Mouse (Mus musculus): ENCODE results near the gene Actn4. TPM values are rescaled to one million over a fixed set of nuclear protein-coding genes. Genes with fewer than 3 reads are reported as not detected.

The Actn4 gene
- polyA plus RNA-seq (2012; rRNA removed), result 295 and 310 TPM in 2 replicates

DNA sequence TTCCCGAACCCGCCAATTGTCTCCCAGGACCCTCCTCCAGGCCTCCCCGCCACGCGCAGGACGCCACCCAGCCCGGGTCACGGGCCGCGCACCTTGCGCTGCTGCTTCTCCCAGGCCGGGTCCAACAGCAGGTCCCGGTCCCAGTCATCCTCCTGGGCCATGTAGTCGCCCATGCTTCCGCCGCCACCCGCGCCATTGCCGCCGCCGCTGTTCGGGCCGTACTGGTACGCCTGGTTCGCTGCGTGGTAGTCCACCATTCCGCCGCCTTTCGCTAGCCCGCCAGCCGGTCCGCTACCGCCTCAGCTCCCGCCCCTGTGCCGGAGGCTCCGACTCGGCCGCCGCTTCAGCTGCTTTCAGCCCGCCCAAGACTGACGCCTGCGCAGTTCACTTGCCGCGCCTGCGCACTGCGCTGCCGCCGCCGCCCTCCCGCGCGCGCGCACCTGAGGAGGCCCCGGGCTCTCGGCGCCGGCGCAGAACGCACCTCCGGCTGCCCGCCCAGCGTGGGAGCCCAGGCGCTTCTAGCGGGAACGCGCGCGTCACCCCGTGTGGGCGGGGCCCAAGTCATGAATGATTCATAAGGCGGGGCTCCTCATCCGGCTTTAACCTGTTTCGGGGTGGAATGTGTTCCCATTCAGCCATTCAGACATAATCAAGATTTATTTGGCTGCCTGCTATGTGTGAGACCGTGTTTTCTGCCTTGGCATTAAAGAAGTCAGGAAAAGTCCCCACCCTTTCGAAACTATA is at the start of gene Actn4:
Gene Actn4 (minus strand): TSS at position 414 of the 744 bp plus-strand sequence.

DNA sequence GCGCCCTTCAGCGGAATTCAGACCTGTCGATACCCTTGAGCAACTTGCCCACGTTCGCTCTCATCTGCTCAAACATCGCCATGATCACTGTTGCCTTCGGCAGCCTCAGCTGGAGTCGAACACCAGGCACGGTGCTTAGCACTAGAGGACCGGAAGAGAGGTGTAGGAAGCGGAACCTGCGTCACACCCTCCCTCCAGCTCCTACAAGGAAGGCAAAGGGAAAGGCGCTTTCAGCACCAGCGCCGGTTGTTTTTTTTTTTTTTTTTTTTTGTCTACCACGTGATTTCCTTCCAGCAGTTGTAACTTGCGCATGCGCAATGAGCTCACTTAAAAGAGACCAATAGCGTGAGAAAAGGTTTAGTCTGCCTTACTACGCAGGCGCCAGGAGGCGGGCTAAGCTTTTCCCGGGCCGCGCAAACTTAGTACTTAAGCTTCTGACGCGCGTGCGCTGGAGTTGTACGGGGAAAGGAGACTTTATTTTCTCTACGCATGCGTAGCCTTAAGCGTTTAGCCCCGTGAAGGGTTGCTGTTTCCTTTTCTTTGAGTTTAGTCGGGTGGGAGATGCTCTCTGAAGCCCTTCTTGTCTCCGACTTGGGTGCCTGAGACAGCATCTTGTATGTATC is 19.6 kb upstream of the Actn4 start, which contains the start of the genes Eif3k and Map4k1:
Gene Eif3k (minus strand): TSS at position 214 of the 623 bp plus-strand sequence.
Gene Map4k1 (plus strand): TSS at position 400 of the 623 bp plus-strand sequence.

DNA sequence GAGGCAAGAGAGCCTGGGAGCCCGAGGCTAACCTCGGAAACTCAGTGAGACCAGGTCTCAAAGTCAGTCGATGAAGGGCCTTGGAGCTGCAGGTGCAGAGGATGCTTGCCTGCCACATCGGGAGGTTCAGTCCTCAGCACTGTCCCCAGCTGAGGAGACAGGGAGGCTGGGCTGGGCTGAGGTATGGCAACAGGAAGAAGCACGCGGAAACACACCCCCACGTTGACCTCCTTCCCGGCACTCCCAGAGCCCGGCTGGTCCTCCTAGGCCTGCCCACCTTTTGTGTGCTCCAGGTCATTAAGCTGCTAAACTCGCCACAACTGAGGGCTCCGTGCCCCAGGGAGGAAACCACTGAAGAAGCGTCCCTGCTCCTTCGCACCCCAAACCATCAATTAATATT is 80.9 kb downstream of the Actn4 start, which contains the start of gene Capn12:
Gene Capn12 (plus strand): TSS at position 224 of the 400 bp plus-strand sequence.

DNA sequence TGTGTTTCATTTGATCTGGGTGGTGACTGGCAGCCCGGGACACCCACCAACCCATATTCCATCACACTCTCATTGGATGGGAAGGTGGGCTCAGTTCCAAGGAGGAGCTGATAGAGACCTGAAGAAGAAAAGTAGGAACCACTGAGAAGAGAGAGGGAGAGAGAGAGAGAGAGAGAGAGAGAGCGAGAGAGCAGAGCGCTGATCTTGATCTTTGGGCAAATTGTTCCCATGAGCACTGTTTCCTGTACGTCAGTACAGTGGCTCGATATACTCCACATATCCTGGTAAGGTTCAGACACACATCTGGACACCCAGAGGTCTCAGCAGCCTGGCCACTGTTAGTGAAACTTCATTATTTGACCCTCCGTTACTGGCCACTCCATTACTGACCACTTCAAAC is 98.6 kb downstream of the Actn4 start, which contains the start of gene Lgals7:
Gene Lgals7 (plus strand): TSS at position 314 of the 400 bp plus-strand sequence.

Other genes with a start within 250 kb of the Actn4 start
- gene Fbxo17, start 245.5 kb downstream of the Actn4 start, polyA plus RNA-seq (2012; rRNA removed), result 1.9 and 3.6 TPM in 2 replicates
- gene Mrps12, start 220.5 kb downstream of the Actn4 start, polyA plus RNA-seq (2012; rRNA removed), result 59.5 and 86.8 TPM in 2 replicates
- gene Sars2, start 220.3 kb downstream of the Actn4 start, polyA plus RNA-seq (2012; rRNA removed), result 16.3 and 17.0 TPM in 2 replicates
- gene Ccer2, start 206.2 kb downstream of the Actn4 start, polyA plus RNA-seq (2012; rRNA removed), result not detected in 2 replicates
- gene Sirt2, start 195.6 kb downstream of the Actn4 start, polyA plus RNA-seq (2012; rRNA removed), result 27.3 and 27.5 TPM in 2 replicates
- 37.7 and 47.8 TPM in 2 replicates for gene Nfkbib, start 194.8 kb downstream of the Actn4 start, polyA plus RNA-seq (2012; rRNA removed)
- 1.2 and 2.8 TPM in 2 replicates for gene Rinl, start 173.4 kb downstream of the Actn4 start, polyA plus RNA-seq (2012; rRNA removed)
- gene Hnrnpl, start 153.8 kb downstream of the Actn4 start, polyA plus RNA-seq (2012; rRNA removed), result 55.2 and 66.9 TPM in 2 replicates
- gene Ech1, start 137.1 kb downstream of the Actn4 start, polyA plus RNA-seq (2012; rRNA removed), result 174 and 196 TPM in 2 replicates
- gene Lgals4, start 128.5 kb downstream of the Actn4 start, polyA plus RNA-seq (2012; rRNA removed), result 260 and 273 TPM in 2 replicates
- 1,372 and 1,393 TPM in 2 replicates for gene Lgals7, start 98.5 kb downstream of the Actn4 start, polyA plus RNA-seq (2012; rRNA removed)
- gene Capn12, start 80.9 kb downstream of the Actn4 start, polyA plus RNA-seq (2012; rRNA removed), result 1.5 and 3.3 TPM in 2 replicates
- gene Eif3k, start 19.5 kb upstream of the Actn4 start, polyA plus RNA-seq (2012; rRNA removed), result 86.0 and 100 TPM in 2 replicates
- gene Map4k1, start 19.7 kb upstream of the Actn4 start, polyA plus RNA-seq (2012; rRNA removed), result 1.3 and 2.2 TPM in 2 replicates
- gene Ryr1, start 162.8 kb upstream of the Actn4 start, polyA plus RNA-seq (2012; rRNA removed), result 2.1 and 2.3 TPM in 2 replicates
- 1.7 and 2.1 TPM in 2 replicates for gene Rasgrp4, start 172.5 kb upstream of the Actn4 start, polyA plus RNA-seq (2012; rRNA removed)
- 23.6 and 35.1 TPM in 2 replicates for gene Fam98c, start 193.9 kb upstream of the Actn4 start, polyA plus RNA-seq (2012; rRNA removed)
- gene Ggn, start 207.9 kb upstream of the Actn4 start, polyA plus RNA-seq (2012; rRNA removed), result 0.84 and 1.0 TPM in 2 replicates
- gene Spred3, start 208.1 kb upstream of the Actn4 start, polyA plus RNA-seq (2012; rRNA removed), result 1.9 and 2.1 TPM in 2 replicates
- gene Psmd8, start 218.4 kb upstream of the Actn4 start, polyA plus RNA-seq (2012; rRNA removed), result 58.0 and 58.4 TPM in 2 replicates